ENCODE assay signal across 9 mouse cellular contexts in the genomic region with DNA sequence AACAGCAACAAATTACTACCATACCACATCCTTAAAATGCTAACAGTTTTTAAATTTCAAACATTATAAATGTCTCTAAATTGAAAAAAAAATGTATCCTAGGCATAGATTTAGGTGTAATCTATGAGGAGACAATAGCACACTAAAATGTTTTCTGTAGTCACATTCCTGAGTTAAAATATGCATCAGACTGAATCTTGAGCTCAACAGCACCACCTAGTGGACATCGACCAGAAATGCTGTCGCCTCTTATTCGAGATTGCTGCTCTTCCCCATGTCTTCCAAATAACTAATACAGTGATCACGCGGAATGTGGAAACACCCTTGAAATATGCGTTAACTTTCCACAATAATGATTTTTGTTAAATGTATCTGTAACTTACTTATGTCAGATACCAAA. TPM values are rescaled to one million over a fixed set of nuclear protein-coding genes. Genes with fewer than 3 reads are reported as not detected.
DNase-seq lines count a peak whose midpoint lies in the region; ATAC-seq lines count a peak whose summit lies in the region.
"Had no signal": no experiment of that assay in that cellular context is flagged by ENCODE, and none has a peak within 500 bp of the region (broad histone marks: within the 10 kb centered on the region; RNA-seq: fewer than 3 reads in every experiment).

No protein-coding gene starts in this region.

- no peak overlapping the region for H3K9ac ChIP-seq in hindbrain, embryonic 11.5 days (ENCODE audit: low read depth, low read length)
- H3K9ac ChIP-seq: liver, embryonic 13.5 days had no signal

- no peaks in the 10 kb centered on the region for H3K36me3 ChIP-seq in heart, embryonic 10.5 days
- H3K36me3 ChIP-seq in hindbrain, embryonic 11.5 days (ENCODE audit: control insufficient read depth, insufficient read depth, low read length) = no peaks in the 10 kb centered on the region
- H3K36me3 ChIP-seq: liver, embryonic 13.5 days had no signal

- ATAC-seq in hindbrain, embryonic 11.5 days (ENCODE audit: low FRiP score) = 0 out of 2 replicates have a peak, but pooled peaks have one; percentile 18

- no peaks in the 10 kb centered on the region for H3K4me1 ChIP-seq in heart, embryonic 10.5 days
- no peaks in the 10 kb centered on the region for H3K4me1 ChIP-seq in hindbrain, embryonic 11.5 days (replicated peaks; ENCODE audit: control insufficient read depth, insufficient read depth, low read length)
- H3K4me1 ChIP-seq: liver, embryonic 13.5 days had no signal

- DNase-seq in heart, postnatal 10 days = peak; percentile 60 to 80
- DNase-seq in heart, embryonic 10.5 days (ENCODE audit: low spot score) = no peak
- DNase-seq in A20 (ENCODE audit: low read depth, low spot score) (peak; percentile 66), ZHBTc4 (ENCODE audit: low read depth, low spot score) (peak; percentile 78)
- peak; percentile 89 for DNase-seq in embryo, embryonic 10.5 days (ENCODE audit: low spot score)
- DNase-seq in hindbrain, embryonic 11.5 days (ENCODE audit: low spot score) = peak; percentile 88
- peak; percentile 10 to 32 for DNase-seq in lung, adult 18-20 months
- peak; percentile 38 for DNase-seq in right cerebral cortex, postnatal 14 days
- DNase-seq: liver, embryonic 13.5 days had no signal

- no peak overlapping the region for H3K4me2 ChIP-seq in hindbrain, embryonic 11.5 days (replicated peaks; ENCODE audit: low read depth, low read length)
- H3K4me2 ChIP-seq: liver, embryonic 13.5 days had no signal

- H3K27ac ChIP-seq in heart, embryonic 10.5 days = no peak overlapping the region
- no peak overlapping the region for H3K27ac ChIP-seq in hindbrain, embryonic 11.5 days (ENCODE audit: low read depth, low read length)
- H3K27ac ChIP-seq: liver, embryonic 13.5 days had no signal

- H3K9me3 ChIP-seq in heart, embryonic 10.5 days = no peaks in the 10 kb centered on the region
- no peaks in the 10 kb centered on the region for H3K9me3 ChIP-seq in hindbrain, embryonic 11.5 days (ENCODE audit: control insufficient read depth, low read length)
- H3K9me3 ChIP-seq: liver, embryonic 13.5 days had no signal

- WGBS in heart, embryonic 10.5 days = 14% methylated on average over 6 of the region's 6 CpGs
- 18% methylated on average over 6 of the region's 6 CpGs for WGBS in hindbrain, embryonic 11.5 days

- no peaks in the 10 kb centered on the region for H3K27me3 ChIP-seq in heart, embryonic 10.5 days (ENCODE audit: insufficient read depth, poor library complexity, severe bottlenecking)
- no peaks in the 10 kb centered on the region for H3K27me3 ChIP-seq in hindbrain, embryonic 11.5 days (ENCODE audit: control insufficient read depth, insufficient read depth, low read length)
- H3K27me3 ChIP-seq: liver, embryonic 13.5 days had no signal

- H3K4me3 ChIP-seq in heart, embryonic 10.5 days = no peak overlapping the region
- H3K4me3 ChIP-seq in hindbrain, embryonic 11.5 days (ENCODE audit: low read depth, low read length) = no peak overlapping the region
- H3K4me3 ChIP-seq: liver, embryonic 13.5 days had no signal

- intact Hi-C loops in heart, postnatal 10 days (cut with DNase I) = loop anchor here (5.0 kb wide), 2 partner anchors 341 to 886 kb away; no protein-coding TSS in a partner anchor

RNA-seq across cellular contexts. Expression of gene Asb5, which starts 36.3 kb away (rescaled TPM):
- 10 to 100 TPM in 1 of 2 experiments, 1 to 10 TPM in 1; 7.5 to 11.4 TPM for total RNA-seq in heart, postnatal 10 days (2021)
- 5.0 and 6.8 TPM in 2 replicates for polyA plus RNA-seq in heart, embryonic 10.5 days (2016; fragmentation: Nextera tagmentation; extraction: Ambion mirVana)
- 4.7 and 6.1 TPM in 2 replicates for polyA plus RNA-seq in hindbrain, embryonic 11.5 days (2014; fragmentation: Nextera tagmentation; extraction: Ambion mirVana)

RNA-seq across cellular contexts. Expression of gene Spcs3, which starts 36.7 kb away (rescaled TPM):
- total RNA-seq in heart, postnatal 10 days (2021) = 10 to 100 TPM; 30.3 to 39.1 TPM
- 94.8 and 96.7 TPM in 2 replicates for polyA plus RNA-seq in heart, embryonic 10.5 days (2016; fragmentation: Nextera tagmentation; extraction: Ambion mirVana)
- 80.2 and 82.6 TPM in 2 replicates for polyA plus RNA-seq in hindbrain, embryonic 11.5 days (2014; fragmentation: Nextera tagmentation; extraction: Ambion mirVana)
